Mouse (Mus musculus) adrenal gland, adult 2 months (tissue): ENCODE data around the gene Foxp1. TPM values are rescaled to one million over a fixed set of nuclear protein-coding genes. Genes with fewer than 3 reads are reported as not detected.

Experiments
- DNase-seq: peaks from one replicate; pipeline ENCODE4 v3.0.0; 2021
- polyA plus RNA-seq: library from polyadenylated mRNA; depleted of rRNA; stranded (reverse); fragments of >200 nt; gene quantifications from 2 replicates; pipeline ENCODE4 v1.2.3, GENCODE M21; 2012
- total RNA-seq, 2 experiments: library from RNA; stranded (reverse); gene quantifications; 2 replicates each; pipeline ENCODE4 v1.2.3; 2021

Foxp1 gene
- total and polyA plus RNA-seq, 3 experiments = 38.7 to 44.1 (median 41.4) TPM

DNA sequence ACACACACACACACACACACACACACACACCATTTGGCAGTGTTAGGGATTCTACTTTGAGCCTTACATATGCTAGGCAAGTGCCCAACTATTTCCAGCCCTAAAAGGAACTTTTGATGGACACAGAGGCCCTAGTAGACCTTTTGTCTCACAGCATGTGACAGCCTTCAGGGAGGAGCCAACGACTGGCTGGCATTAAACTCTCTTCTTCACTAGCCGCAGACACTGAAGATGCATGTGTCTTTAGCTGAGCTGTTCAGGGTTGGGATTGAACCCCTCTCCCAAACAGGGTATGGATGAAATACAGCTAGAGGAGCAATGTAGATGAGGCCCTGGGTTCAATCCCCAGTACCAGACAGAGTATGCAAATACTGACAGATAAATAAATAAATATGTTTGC, 428.7 kb downstream of the Foxp1 start:
- DNase-seq = no peak

DNA sequence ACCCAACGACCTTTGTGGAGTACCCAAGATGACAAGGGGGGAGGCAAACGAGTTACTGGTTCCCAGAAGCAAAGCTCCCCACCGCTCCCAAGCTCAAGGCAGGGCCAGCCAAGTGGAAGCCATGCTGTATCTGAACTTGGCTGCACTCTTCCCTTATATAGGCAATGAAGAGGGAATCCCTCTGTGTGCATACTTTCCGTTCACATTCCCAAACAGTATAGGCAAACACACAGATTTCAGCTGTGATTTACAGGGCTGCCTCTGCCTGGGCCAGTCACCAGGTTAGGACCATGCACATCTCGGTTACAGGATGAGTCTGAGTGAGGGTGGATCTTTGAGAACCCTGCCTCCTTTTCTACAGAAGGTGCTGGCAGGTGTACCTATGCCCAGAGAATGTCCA, 429.3 kb downstream of the Foxp1 start:
- DNase-seq = no peak

DNA sequence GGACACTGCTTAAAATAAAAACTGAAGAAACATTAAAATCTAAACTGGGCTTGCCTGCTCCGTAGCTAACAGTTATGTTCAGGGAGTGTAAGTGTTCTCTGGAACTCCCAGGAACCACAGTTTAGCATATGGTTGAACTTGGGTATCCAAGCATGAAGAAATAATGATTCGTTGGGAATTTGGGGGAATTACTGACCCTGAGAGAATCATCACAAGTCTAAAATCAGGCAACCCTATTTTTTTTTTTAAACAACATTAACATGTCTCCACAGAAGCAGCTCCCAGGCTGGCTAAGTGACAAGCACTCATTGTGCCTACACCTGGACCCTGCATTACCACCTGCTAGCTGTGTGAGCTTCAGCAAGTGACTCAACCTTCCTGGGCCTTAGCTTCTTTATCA, 430.7 kb downstream of the Foxp1 start:
- no peak for DNase-seq

DNA sequence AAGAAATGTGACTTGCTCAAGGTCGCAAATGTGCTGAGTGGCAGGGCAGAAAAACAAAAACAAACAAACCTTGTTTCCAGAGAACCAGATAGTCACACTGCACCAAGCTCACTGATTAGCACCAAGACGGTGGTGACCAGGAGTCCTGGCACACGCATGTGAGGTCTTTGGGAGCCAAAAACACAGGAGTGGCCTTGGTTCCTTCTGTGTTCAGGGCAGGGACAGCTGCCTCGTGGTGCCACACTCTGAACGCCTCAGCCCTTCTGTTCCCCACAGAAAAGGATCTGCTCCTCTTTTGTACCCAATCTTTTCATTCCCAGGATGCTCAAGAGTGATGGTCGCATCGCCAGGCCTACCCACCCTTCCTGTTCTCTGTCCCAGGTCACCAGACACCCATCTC, 434.9 kb downstream of the Foxp1 start:
- DNase-seq = peak; percentile 30

DNA sequence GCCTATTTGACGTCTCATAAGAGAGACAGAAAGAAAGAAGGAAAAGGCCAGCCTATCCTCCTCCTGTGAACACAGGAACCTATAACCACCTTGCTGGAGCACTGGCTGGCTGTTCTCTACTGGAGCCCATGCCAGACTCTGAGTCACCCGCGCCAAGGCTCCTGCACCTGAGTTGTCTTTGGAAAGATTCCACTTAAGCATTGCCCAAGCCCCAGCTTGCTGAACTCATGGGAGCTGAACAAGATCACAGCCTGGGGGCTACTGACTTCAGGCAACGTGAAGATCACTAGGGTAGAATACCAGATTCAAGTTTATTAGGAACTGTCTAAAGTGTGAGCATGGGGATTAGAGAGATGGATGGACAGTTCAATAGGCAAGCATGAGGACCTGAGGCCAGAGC, 437.6 kb downstream of the Foxp1 start:
- peak; percentile 78 for DNase-seq

DNA sequence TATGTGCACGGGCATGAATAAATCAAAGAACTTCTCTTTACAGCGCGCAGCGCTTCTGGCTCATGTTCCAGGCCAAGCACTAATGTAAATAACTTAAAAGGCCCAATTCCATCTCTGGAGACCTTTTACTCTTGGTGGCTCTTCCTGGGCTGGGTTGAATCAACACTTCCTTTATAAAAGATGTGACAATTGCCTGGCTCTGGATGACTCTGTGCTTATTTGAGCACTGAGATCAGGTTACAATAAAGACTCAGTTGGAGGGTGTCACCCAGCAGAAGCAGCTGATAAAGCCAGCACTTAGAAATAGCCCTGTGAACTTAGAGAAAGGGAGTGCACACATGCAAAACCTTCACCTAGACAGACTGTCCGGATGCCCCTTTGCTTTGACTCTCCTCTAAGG, 441.3 kb downstream of the Foxp1 start:
- no peak for DNase-seq

DNA sequence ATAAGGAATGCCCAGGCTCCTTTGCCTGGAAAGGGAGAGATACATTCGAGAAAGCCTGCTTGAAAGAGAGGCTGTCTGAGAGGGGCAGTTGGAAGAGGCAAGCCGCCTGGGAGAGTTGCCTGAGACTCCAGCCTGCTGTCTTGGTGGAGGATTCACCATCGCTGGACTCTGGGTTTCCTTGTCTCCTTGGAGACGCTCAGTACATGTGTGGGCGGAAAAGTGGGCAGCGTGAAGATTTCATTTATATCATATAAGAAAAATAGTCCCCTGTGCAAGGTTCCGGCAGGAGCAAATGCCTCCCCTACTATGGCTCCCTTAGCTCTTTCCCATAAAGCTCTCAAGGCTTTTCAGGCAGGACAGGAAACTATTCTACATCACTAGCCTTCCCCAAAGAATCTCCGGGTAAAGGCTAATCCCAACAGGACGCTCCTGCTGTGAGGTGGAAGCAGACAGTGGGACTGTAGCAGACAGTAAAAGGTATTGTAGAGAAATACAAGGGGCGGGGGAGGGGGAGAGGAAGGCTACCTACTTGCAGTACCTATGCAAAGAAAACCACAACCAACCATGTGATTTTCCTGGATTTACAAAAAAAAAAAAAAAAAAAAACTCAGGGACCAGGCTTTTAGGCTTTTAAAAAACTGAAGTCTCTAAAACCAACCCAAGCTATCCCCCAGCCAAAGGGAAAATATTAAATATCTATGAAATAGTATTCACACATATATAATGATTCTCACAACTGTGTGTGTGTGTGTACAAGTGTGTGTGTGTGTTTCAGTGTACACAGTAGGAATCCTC, 443.3 kb downstream of the Foxp1 start:
- DNase-seq = no peak

DNA sequence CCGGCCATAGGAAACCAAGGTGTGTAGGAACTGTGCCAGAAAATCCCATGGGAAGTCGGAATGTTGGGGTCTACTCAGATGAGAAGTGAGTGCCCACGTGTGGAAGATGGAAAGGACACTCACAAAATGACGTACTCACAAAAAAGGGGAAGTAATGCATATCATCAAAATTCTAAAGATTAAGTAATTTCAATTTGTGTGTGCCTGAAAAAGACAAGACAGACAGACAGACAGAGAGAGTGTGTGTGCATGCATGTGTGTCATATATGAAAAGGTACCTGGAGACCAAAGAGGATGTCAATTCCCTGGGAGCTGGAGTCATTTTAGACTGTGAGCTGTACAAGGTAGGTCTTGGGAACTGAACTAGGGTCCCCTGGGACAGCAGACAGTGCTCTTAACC, 444.4 kb downstream of the Foxp1 start:
- DNase-seq = no peak

DNA sequence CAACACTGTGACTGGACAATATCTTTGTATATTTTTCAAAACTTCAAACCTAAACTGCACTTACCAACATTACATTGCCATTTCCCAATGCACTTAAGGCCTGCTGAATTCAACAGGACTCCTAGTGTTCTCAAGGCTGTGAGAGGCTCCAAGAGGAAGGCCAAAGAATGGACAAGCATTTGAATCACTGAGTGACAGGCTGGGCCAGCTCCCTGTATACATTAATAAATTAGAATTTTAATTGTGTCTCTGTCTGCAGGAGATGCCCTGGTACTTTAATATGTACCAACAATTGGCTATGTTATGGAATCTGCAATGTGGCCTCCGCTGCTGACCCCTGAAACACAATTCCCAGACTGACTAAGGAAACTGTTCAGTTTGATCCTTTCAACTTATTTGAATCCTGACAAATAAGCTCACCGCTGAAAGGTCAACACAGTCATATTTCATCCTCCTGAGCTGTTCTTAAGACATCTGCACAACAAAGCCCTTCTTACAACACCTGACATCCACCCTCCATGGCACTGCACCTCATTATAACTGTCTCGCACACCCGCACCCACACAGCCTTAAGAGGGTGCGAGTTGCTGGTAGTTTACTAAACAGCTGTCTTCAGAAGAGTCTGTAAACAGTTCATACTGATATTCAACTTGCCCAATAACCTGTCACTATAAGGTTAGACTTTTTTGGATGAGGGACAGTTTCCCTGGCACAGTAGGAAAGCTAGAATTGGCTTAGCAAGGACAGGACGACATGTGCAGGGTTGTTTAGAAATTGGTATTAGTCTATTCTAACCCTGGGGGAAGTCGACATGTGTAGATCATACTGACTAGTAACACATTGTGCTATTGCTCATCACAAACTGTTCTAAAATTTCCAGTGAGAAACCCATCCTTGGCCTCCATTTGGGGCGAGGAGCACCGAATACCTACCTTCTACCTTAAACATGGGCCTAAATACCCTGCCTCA, 448.9 kb downstream of the Foxp1 start:
- DNase-seq = no peak

DNA sequence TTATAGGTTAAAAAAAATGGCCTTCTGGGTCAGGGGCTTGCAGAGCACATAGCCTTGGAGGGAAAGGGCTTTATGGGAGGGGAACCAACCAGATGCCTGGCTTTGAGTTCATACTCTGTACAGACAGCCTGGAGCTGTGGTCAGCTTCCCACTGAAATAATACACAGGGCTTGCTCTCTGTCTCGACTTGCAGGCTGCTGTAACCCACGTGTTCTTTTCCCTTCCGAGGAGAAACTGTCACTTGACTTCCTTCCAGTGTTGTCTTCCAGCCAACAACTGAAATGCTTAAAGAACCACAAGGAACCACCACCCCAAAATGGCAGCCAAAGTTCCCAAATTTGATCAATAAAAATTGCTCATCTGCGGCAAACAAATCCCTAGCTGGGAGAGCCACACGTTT, 451.8 kb downstream of the Foxp1 start:
- no peak for DNase-seq

DNA sequence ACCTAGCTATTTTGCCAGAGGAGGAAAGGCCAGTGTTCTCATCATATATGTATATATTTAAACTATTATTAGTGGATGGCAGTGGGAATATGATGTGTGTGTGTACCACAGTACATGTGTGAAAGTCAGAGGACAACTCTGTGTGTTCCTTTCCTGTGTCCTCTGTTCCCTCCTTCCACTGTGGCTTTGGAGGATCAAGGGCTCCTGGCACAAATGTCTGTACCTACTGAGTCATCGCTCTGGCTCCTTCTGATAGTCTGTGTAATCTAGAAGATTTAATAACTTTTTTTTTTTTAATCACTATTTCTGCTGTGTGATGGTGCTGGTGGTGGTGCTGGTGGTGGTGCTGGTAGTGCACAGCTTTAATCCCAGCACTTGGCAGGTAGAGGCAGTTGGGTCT, 452.8 kb downstream of the Foxp1 start:
- DNase-seq = peak; percentile 56

DNA sequence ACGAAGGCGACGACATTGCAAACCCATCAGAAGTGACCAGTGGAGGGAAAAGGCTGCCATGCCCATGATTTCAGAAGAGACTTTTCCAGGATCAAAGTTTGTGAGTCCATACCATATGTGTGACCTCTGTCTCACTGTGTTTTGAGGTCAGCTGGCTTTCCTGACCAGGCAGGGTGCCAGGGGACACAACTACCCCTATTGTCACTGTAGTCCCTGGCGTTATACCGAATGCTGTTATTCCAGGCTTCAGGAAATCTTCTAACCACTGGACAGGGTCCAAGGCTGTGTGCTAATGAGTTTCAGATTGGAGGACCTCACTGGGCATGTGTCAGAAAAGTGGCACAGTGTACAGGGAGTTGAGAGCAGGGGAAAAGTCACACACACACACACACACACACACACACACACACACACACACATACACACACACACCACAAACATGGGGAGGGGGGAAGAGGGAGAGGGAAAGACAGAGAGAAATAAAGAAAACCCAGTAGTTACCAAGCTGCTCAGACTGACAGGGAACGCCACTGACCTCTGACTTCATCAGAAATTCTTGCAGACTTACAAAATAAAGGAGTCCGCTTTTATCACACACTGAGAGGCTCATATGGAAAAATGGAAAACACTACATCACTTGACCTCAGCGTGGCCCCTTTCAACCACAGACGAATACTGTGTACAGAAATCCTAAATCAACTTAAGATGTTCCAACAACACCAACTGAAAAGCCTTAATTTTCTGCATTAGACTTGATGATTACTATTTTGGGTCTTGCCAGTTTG, 456.8 kb downstream of the Foxp1 start:
- peak; percentile 40 for DNase-seq

DNA sequence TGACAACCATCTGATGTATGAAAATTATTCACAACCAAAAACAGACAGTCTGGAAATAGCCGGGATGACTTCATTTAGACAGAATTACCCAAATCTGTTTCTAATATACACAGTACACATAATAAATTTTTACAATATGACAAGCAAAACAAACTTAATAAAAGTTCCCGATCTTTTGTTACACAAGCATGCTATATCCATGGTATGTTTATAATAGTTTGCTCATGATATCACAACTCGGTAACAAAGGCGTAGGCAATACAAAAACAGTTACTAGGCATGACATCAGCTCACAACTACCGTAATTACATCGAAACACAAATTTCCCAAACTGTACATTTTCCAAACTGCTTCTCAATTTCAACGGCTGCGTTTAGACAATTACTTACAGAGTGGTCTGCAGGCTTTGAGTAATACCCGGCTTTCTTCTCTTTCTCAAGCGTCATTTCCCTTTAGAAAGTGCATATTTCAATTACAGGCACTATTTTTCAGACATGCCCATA, 458.5 kb downstream of the Foxp1 start:
- no peak for DNase-seq

DNA sequence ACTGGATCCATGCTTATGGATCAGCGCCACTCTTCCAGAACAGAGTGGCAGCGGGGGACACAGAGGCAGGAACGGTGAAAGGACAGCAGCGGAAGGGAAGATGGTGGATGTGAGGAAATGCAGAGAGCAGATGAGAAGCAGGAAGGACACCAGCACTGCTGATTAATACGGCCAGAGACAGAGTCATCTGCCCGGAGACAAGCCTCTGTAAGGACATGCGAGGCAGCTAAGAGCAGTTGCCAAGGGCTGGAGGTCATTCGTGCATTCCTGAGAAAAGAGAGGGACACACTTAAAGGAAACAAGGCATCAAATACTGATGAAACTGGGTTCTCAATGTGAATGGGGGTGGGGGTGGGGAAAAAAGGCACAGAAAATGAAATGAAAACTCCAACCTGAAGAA, 459.6 kb downstream of the Foxp1 start:
- peak; percentile 66 for DNase-seq

DNA sequence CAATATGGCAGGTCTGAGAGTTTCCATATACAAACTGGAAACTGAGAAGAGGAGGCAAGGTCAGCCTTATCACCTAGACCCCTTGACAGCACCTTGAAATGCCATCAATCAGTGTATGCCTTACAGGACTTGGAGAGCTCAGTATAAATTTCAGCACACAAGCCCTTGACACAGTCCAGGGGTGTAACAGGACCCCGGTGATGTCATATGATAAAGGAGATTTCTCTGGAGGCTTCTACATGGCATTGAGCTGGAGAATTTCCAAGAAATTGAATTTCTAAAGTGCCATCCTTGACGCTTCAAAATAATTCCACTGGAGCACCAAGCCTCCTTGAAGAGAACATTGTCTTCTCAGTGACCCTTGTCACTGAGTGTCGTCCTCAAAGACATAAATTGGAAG, 463.8 kb downstream of the Foxp1 start:
- DNase-seq = no peak

DNA sequence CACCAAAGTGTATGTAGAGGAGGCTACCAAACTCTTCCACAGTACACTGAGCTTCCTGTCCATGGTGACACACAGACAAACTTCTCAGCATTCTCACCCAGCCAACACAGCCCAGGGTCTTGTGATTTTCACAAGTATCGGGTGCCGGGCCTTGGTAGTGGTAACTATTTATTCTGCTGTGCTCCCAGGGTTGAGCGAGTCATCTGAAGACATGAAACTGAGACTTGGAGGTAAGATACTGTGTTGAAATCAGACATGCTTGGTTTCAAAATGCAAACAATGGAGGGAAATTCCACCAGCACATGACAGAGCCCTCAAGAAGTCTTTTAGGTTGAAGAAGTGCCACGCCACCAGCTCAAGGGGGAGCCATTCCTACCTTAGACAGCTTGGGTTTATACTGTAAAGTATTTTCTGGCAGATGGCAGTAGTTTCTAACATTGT, 465.4 kb downstream of the Foxp1 start:
- no peak for DNase-seq

DNA sequence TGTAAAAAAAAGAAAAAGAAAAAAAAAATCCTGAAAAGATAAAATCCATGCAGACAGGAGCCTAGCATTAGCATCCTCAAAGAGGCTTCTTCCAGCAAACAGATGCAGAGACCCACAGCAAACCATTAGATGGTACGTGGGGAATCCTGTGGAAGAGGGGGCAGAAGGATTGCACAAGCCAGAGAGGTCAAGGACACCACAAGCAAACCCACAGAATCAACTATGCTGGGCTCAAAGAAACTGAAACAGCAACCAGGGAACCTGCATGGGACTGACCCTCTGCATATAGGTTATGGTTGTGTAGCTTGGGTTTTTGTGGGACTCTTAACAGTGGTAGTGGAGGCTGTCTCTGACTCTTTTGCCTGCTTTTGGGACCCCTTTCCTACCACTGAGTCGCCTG, 466.1 kb downstream of the Foxp1 start:
- no peak for DNase-seq

DNA sequence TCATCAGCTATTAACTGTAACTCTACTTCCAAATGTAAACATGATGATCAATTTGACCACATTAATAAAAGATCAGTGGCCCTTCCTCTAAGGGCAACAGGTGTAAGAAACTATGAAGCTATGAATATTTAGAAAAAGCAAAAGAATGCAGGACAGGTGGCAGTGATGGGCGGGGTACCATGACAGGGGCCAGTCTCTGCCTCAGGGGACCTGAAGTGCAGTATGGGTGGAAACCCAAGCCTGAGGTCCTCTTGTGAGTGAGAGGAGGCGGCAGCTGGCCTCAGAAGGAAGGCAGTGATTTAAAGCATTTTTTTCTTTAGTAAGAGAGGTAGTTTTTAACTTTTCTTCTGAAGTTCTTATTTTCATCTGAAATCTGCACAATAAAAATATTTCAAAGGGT, 468.5 kb downstream of the Foxp1 start:
- no peak for DNase-seq

DNA sequence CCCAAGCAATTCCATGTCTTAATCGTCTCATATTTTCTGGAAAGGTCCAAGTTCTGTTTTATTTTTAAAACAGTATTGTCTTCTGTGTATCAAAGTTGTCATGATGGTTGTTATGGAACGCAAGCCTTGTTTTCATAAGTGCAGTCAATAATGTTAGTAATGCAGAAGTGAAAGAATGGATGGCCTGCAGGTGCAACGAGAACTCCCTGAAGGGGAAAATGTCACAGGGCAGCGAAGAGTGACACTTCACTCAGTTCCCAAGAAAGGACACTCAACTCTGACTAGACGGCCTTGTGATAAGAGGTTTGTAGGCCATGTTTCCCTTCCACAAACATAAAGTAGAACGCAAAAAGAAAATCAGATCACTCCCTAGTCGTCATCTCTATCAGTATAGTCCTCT, 469.4 kb downstream of the Foxp1 start:
- no peak for DNase-seq

DNA sequence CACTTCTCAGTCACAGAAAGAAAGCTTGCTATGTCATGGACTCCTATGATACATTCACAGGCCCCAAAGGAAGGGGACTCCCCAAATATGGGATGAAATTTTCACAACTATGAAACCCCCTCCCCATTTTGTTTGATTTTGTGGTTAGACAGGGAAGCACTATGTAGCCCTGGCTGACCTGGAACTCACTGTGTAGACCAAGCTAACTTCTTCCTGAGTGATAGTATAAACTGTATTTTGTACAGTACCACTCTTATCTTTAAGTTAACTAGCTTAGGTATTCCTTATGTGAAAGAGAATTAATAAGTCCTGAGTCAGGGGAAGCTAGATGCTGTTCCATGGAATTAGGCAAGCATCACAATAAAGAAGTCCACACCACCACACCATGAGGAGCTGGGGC, 470.8 kb downstream of the Foxp1 start:
- no peak for DNase-seq

DNA sequence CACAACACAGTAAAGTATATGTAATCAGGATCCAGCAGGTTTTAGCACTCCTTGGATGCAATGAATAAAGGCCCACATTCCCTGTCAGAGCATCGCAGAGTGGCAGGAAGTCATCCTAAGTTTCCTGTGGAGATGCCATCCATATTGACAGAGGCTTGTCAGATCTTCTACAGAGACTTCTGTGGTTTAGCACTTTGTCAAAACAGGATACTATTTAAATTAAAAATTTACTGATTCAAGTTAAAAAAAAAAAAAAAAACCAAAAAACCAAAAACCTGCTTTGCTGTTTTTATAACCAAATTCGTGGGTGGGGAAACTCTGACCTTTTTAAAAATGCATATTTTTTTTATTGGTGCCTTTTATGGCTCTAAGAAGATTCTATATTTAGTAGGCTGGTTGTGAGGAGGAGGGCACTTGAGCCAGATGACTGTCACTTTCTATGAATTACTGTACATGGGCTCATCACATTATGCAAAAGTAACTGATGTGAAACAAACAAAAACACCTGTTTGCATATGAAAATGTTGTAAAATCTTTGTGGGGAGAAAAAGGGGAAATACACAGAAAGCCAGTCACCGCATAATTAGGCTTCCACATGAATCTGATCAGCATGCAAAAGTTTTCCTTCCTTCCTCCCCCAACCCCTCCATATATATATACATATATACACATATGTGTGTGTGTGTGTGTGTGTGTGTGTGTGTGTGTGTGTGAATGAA, 472.1 kb downstream of the Foxp1 start:
- DNase-seq = no peak

DNA sequence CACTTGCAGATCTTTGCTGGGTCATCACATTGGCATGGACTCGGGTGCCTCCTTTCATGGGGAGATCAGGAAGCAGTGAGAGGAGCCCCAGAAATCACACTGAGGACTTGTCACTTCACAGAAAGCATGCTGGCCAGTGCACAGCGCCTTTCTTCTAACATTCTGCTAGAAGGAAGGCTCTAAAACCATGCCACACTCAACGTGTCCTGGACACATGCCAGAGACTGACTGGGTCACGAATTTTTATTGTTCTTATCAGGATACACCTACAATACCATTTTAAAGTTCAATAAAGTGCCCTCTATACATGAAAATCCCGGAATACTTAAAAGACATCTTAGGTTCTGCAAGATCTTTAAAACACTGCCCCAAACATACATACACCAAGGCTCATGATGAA, 475.2 kb downstream of the Foxp1 start:
- DNase-seq = no peak
